Mouse (Mus musculus) layer of hippocampus, postnatal 10 days (tissue): ENCODE measurements around the gene Fam213a. TPM values are rescaled to one million over a fixed set of nuclear protein-coding genes. Genes with fewer than 3 reads are reported as not detected.

ENCODE experiments used
- DNase-seq, 2 experiments: peaks; one replicate each; pipeline ENCODE4 v3.0.0; 2021; ENCODE audit warnings: low spot score in 2 of 2
- total RNA-seq, 2 experiments: library from RNA; stranded (reverse); gene quantifications; 2 replicates each; pipeline ENCODE4 v1.2.3; 2021

Fam213a gene
- total RNA-seq, 2 experiments from 2014 or later: 132 to 150 TPM

- no peak for DNase-seq
Observed at GRCm38 (mm10) chr14:40947431-40948394, 65.9 kb downstream of the Fam213a start.

GRCm38 (mm10) chr14:40943802-40944201 lies 69.8 kb downstream of the Fam213a start:
- DNase-seq: no peak

Other genes with a start within 250 kb of the Fam213a start
- gene Sh2d4b, start 120.5 kb downstream of the Fam213a start, total RNA-seq: 1 to 10 TPM; 1.6 to 3.3 TPM
- 10 to 100 TPM; 47.3 to 48.7 TPM for gene Tspan14, start 47.0 kb downstream of the Fam213a start, total RNA-seq
- 1 to 10 TPM in 1 of 2 experiments, under 1 TPM in 1; 0.71 to 1.2 TPM for gene Dydc2, start 55.4 kb upstream of the Fam213a start, total RNA-seq
- not detected for gene Dydc1, start 59.1 kb upstream of the Fam213a start, total RNA-seq
- gene Mat1a, start 91.2 kb upstream of the Fam213a start, total RNA-seq: not detected
- gene Sftpa1, start 118.0 kb upstream of the Fam213a start, total RNA-seq: not detected
- not detected for gene Mbl1, start 137.7 kb upstream of the Fam213a start, total RNA-seq
- gene Sftpd, start 171.4 kb upstream of the Fam213a start, total RNA-seq: not detected